Mouse (Mus musculus) E14TG2a.4 (cell line): ENCODE data around the gene Mbd3.

Experiments used
- CTCF ChIP-seq: conservative IDR thresholded peaks from 2 replicates; pipeline ENCODE4 v1.5.1; 2014; ENCODE audit warnings: low read length
- NANOG ChIP-seq: IDR thresholded peaks from 2 replicates; pipeline ENCODE4 v1.6.1; 2014; ENCODE audit warnings: borderline replicate concordance, low read length, mixed read lengths
- POU5F1 ChIP-seq: IDR thresholded peaks from 2 replicates; pipeline ENCODE4 v1.6.1; 2014; ENCODE audit warnings: low read length, borderline replicate concordance

DNA sequence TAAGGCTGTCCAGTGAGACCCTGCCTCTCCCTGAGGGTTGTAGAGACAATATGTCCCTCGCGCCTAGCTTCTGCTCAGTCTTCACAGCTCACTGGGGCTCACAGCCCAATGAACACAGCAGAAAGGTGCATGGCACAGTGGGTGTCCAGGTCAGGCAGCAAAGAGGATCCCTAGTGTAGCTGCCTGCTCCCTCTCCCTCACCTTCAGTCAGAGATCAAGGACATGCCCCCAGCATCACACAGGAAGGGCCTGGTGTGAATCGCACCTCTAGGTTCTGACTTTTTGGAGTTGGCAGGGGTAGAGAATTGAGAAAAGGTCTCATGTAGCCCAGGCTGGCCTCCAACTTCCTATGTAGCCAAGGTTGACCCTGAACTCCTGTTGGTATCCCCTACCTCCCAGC is 35.5 kb upstream of the Mbd3 start:
- no peak for TF ChIP-seq CTCF
- TF ChIP-seq NANOG: no peak
- no peak for TF ChIP-seq POU5F1
